Mouse (Mus musculus): ENCODE measurements at regions not wholly inside any gene's neighbourhood (a gene's known extent, or its start where the extent isn't known, plus 50 kb on each side); places are given as distances from the start of the nearest gene placed in this dataset.

GRCm38 (mm10) chr3:146348921-146349320 lies 55.5 kb upstream of the Ssx2ip start:
- no peak overlapping the region for H3K4me2 ChIP-seq
- WGBS, result 82% methylated on average over 8 of the region's 8 CpGs
- no peaks in the 10 kb centered on the region for H3K9me3 ChIP-seq
- no peaks in the 10 kb centered on the region for H3K36me3 ChIP-seq (replicated peaks)
- no peak overlapping the region for H3K27ac ChIP-seq
- no peak for ATAC-seq (ENCODE audit: low FRiP score)
- no peak overlapping the region for H3K4me3 ChIP-seq (replicated peaks)
- peaks cover 5% of the 10 kb centered on the region; the same call in 1 of the 2 replicates for H3K4me1 ChIP-seq
- no peak overlapping the region for H3K9ac ChIP-seq
- H3K27me3 ChIP-seq, result peaks cover 5% of the 10 kb centered on the region; the same call in 1 of the 2 replicates

DNA sequence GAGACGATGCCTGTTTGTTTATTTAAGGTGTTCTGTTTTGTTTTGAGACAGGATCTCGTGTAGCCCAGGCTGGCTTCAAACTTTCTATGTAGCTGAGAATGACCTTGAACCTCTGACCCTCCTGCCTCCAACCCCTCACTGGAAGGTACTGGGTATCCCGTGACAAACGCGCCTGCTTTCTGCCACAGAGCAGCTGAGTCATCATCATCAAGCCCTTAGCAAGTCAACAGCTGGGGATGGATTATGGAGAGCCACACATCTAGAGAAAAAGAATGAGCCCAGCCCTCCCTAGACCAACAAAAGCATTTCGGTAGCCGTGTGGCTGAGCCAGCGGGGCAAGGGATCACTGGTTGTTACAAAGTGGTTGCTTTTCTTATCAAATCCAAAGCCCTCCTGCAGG lies 55.0 kb upstream of the Ssx2ip start:
- H3K4me2 ChIP-seq, result no peak overlapping the region
- H3K36me3 ChIP-seq (replicated peaks), result no peaks in the 10 kb centered on the region
- WGBS, result 86% methylated on average over 8 of the region's 8 CpGs
- peaks cover 5% of the 10 kb centered on the region; the same call in 1 of the 2 replicates for H3K4me1 ChIP-seq
- peaks cover 5% of the 10 kb centered on the region; the same call in 1 of the 2 replicates for H3K27me3 ChIP-seq
- no peak overlapping the region for H3K9ac ChIP-seq
- no peak for ATAC-seq (ENCODE audit: low FRiP score)
- no peak overlapping the region for H3K27ac ChIP-seq
- no peaks in the 10 kb centered on the region for H3K9me3 ChIP-seq
- H3K4me3 ChIP-seq (replicated peaks), result no peak overlapping the region

GRCm38 (mm10) chr3:146350126-146350525 lies 54.3 kb upstream of the Ssx2ip start:
- H3K4me1 ChIP-seq, result peaks cover 5% of the 10 kb centered on the region; the same call in 1 of the 2 replicates

GRCm38 (mm10) chr3:146351468-146351867 lies 53.0 kb upstream of the Ssx2ip start:
- Histone ChIP-seq H3K9me3 (no peaks in the 10 kb centered on the region), H3K27me3 (0 out of 2 replicates have a peak, but pooled peaks cover 5% of the 10 kb centered on the region), H3K4me3 (replicated peaks) (no peak overlapping the region), H3K4me1 (no peaks in the 10 kb centered on the region), H3K4me2 (no peak overlapping the region), H3K36me3 (replicated peaks) (no peaks in the 10 kb centered on the region), H3K9ac (no peak overlapping the region), H3K27ac (no peak overlapping the region)
- WGBS, result 93% methylated on average over 1 of the region's 1 CpGs
- no peak for ATAC-seq (ENCODE audit: low FRiP score)

More at GRCm38 (mm10) chr3:146350126-146350525, 54.3 kb upstream of the Ssx2ip start:
- Histone ChIP-seq H3K27me3 (peaks cover 5% of the 10 kb centered on the region; the same call in 1 of the 2 replicates), H3K9ac (no peak overlapping the region), H3K27ac (no peak overlapping the region), H3K36me3 (replicated peaks) (no peaks in the 10 kb centered on the region), H3K4me2 (no peak overlapping the region), H3K4me3 (replicated peaks) (no peak overlapping the region), H3K9me3 (no peaks in the 10 kb centered on the region)
- ATAC-seq (ENCODE audit: low FRiP score), result no peak
- 94% methylated on average over 9 of the region's 9 CpGs for WGBS

GRCm38 (mm10) chr3:146352187-146352586 lies 52.3 kb upstream of the Ssx2ip start:
- Histone ChIP-seq H3K36me3 (replicated peaks) (no peaks in the 10 kb centered on the region), H3K27me3 (0 out of 2 replicates have a peak, but pooled peaks cover 5% of the 10 kb centered on the region), H3K9me3 (no peaks in the 10 kb centered on the region), H3K4me1 (no peaks in the 10 kb centered on the region), H3K4me2 (no peak overlapping the region), H3K9ac (no peak overlapping the region), H3K4me3 (replicated peaks) (no peak overlapping the region), H3K27ac (no peak overlapping the region)
- WGBS, result 92% methylated on average over 4 of the region's 4 CpGs
- no peak for ATAC-seq (ENCODE audit: low FRiP score)

DNA sequence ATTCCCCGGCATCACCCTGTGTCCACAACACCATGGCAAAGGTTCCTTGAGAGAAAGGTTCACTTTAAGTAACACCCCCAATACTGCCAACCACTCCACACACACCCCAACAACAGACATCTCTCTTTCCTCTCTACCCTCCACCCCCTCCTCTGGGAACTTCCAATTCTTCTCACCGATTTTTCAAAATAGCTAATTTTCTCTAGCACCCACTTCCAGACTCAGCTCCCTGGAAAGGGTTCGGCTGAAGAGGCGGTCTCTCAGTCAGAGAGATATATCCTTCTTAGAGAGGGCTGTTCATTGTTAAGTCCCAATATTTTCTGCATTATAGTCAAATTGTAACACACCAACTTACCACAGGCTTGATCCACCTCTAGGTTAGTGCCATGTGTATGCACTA lies 50.5 kb upstream of the Ssx2ip start:
- Histone ChIP-seq H3K9me3 (no peaks in the 10 kb centered on the region), H3K4me1 (no peaks in the 10 kb centered on the region), H3K27me3 (0 out of 2 replicates have a peak, but pooled peaks cover 1% of the 10 kb centered on the region), H3K27ac (no peak overlapping the region), H3K36me3 (replicated peaks) (no peaks in the 10 kb centered on the region), H3K4me3 (replicated peaks) (no peak overlapping the region), H3K4me2 (no peak overlapping the region), H3K9ac (no peak overlapping the region)
- WGBS, result 96% methylated on average over 4 of the region's 4 CpGs
- no peak for ATAC-seq (ENCODE audit: low FRiP score)
